Mouse (Mus musculus) brown adipose tissue, adult 24 weeks (tissue): Measurements from ENCODE around the gene Gm20388. TPM values are rescaled to one million over a fixed set of nuclear protein-coding genes. Genes with fewer than 3 reads are reported as not detected.
"Not testable (repeated sequence)": the region's sequence is repeated elsewhere in the genome, so short reads cannot be mapped to it uniquely, and the experiment has no call there.

Source experiments
- H3K27ac ChIP-seq: fragments of 200-500 bp; replicated peaks from 2 replicates; pipeline ENCODE4 v1.5.1; 2012; ENCODE audit warnings: low read depth, mild to moderate bottlenecking, low read length
- H3K4me1 ChIP-seq: fragments of 200-500 bp; 2 replicates; pipeline ENCODE4 v1.6.1; 2012; ENCODE audit warnings: low read length, mixed read lengths; ENCODE audit not compliant: control insufficient read depth, insufficient read depth, insufficient read length
- H3K4me3 ChIP-seq: fragments of 200-500 bp; 2 replicates; pipeline ENCODE4 v1.5.1; 2012; ENCODE audit warnings: low read depth, mild to moderate bottlenecking, low read length, moderate library complexity; ENCODE audit not compliant: insufficient read depth
- polyA plus RNA-seq: library from polyadenylated mRNA; stranded (reverse); fragments of >200 nt; gene quantifications from 2 replicates; pipeline ENCODE4 v1.2.4, GENCODE M21; 2012; ENCODE audit not compliant: missing spikeins, insufficient read depth, insufficient read length

The Gm20388 gene
- polyA plus RNA-seq, 1 experiment: 44.7 TPM

GRCm38 (mm10) chr8:121593293-121593692 lies 1682.7 kb downstream of the Gm20388 start:
- Histone ChIP-seq H3K4me3 (no peak overlapping the region), H3K27ac (no peak overlapping the region), H3K4me1 (peaks cover 15% of the 10 kb centered on the region)

- Histone ChIP-seq H3K27ac (peak overlapping the region; percentile 44), H3K4me3 (no peak overlapping the region), H3K4me1 (peaks cover 15% of the 10 kb centered on the region)
Measured at GRCm38 (mm10) chr8:121593983-121594382, 1683.3 kb downstream of the Gm20388 start.

DNA sequence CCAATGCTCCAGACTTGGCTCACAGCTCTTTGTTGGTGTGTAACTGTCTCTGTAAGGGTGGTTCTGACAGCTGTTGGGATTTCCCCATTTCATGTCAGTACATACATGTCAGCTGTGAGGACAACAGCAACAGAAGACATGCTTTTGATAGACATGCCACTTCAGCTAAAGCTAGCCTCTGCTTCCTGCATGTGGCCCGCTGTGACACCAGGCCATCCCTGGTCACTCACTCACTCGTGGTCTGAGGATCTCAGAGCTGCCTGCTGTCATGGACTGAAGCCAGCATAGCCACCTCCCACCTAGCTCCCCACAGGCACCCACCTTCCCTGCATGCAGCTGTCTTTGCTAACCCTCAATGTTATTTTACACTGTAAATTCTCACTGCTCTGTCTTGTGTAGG lies 1686.9 kb downstream of the Gm20388 start:
- H3K4me3 ChIP-seq, H3K4me1 ChIP-seq, H3K27ac ChIP-seq: not testable (repeated sequence)

GRCm38 (mm10) chr8:121598190-121598589 lies 1687.5 kb downstream of the Gm20388 start:
- H3K4me1 ChIP-seq: no peaks in the 10 kb centered on the region
- no peak overlapping the region for H3K27ac ChIP-seq
- no peak overlapping the region for H3K4me3 ChIP-seq

GRCm38 (mm10) chr8:121598892-121599291 lies 1688.3 kb downstream of the Gm20388 start:
- H3K27ac ChIP-seq: no peak overlapping the region
- no peak overlapping the region for H3K4me3 ChIP-seq
- H3K4me1 ChIP-seq: no peaks in the 10 kb centered on the region

DNA sequence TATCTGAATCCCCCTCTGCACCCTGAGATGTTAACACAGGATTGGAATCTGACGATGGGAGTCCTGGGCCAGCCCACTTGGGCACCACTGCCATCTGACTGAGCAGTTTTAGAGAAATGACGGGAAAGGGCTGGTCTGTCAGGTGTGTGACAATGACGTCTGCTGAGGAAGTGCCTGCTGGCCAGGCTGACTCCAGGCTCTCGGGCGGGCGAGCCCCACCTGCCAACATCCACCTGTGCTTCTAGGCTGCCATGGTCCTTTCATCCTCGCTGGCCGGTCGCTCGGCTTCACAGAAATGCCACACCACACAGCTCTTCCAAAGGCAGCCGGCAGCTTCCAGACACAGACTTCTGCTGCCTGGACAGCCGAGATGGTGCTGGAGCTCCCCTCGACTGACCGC lies 1689.2 kb downstream of the Gm20388 start:
- Histone ChIP-seq H3K4me3 (no peak overlapping the region), H3K4me1 (no peaks in the 10 kb centered on the region), H3K27ac (no peak overlapping the region)

GRCm38 (mm10) chr8:121602411-121602810 lies 1691.8 kb downstream of the Gm20388 start:
- Histone ChIP-seq H3K4me1 (no peaks in the 10 kb centered on the region), H3K4me3 (no peak overlapping the region), H3K27ac (no peak overlapping the region)

GRCm38 (mm10) chr8:121602860-121603259 lies 1692.2 kb downstream of the Gm20388 start:
- Histone ChIP-seq H3K4me3 (no peak overlapping the region), H3K4me1 (no peaks in the 10 kb centered on the region), H3K27ac (no peak overlapping the region)

- H3K4me3 ChIP-seq: no peak overlapping the region
- H3K4me1 ChIP-seq: no peaks in the 10 kb centered on the region
- no peak overlapping the region for H3K27ac ChIP-seq
Measured at GRCm38 (mm10) chr8:121603801-121604200, 1693.2 kb downstream of the Gm20388 start.

DNA sequence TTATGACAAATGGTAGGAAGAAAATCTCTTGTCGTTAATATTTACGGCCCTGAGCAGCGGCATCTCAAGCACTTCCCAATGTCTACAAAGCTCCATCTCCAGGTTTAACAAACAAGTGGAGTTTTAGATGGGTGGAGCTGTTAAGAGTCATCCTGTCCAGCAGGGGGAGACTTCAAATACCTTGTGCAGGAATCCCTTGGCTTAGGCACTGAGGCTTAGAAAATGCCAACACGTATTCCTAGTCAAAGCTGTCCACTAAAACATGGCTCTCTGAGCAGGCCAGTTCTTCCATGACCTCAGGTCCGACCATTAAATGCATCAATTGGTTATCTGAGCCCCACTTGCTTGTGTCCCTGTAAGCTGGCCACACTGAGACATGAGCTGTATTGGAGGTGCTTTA lies 1697.0 kb downstream of the Gm20388 start:
- Histone ChIP-seq H3K27ac (no peak overlapping the region), H3K4me3 (no peak overlapping the region), H3K4me1 (no peaks in the 10 kb centered on the region)

GRCm38 (mm10) chr8:121609251-121609650 lies 1698.6 kb downstream of the Gm20388 start:
- Histone ChIP-seq H3K4me3 (no peak overlapping the region), H3K27ac (no peak overlapping the region), H3K4me1 (peaks cover 9% of the 10 kb centered on the region)

- Histone ChIP-seq H3K4me3 (no peak overlapping the region), H3K27ac (no peak overlapping the region), H3K4me1 (peaks cover 9% of the 10 kb centered on the region)
Measured at GRCm38 (mm10) chr8:121609916-121610315, 1699.3 kb downstream of the Gm20388 start.

GRCm38 (mm10) chr8:121613419-121613818 lies 1702.8 kb downstream of the Gm20388 start:
- H3K4me1 ChIP-seq: peaks cover 29% of the 10 kb centered on the region
- no peak overlapping the region for H3K27ac ChIP-seq
- H3K4me3 ChIP-seq: no peak overlapping the region

GRCm38 (mm10) chr8:121619401-121619995 lies 1708.9 kb downstream of the Gm20388 start:
- peak overlapping the region; percentile 95 for H3K27ac ChIP-seq
- H3K4me1 ChIP-seq: peaks cover 46% of the 10 kb centered on the region
- no peak overlapping the region for H3K4me3 ChIP-seq

DNA sequence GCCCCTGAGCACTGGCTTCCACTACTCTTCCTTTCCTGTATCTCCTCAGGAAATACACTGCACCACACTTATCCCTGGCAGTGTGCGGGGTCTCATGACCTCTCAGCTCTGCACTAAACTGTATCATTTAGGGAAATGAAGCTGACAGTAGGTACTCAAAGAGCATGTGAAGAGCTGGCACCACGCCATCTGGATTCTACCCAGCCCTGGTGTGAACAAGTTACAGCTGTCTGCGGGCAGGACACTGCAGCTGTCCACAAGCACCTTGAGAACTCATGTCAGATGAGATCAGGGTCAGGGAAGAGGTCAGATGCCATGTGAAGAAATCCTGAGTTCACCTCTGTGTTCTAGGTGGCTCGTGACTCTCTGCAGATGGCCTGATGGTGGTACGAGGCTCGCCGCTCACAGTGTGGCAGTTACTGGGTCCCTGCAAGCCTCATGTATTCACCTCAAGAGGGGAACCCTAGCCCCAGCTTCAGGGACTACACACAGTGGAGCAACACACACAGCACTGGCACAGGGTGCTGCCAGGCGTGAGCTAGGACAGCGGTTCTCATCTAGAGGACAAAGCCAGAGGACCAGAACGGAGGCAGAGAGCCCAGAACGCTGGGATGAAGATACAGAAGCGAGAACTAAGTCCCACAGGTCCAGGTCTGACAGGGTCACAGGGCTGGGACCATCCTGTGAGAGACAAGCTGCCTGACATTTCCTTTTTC lies 1710.3 kb downstream of the Gm20388 start:
- peak overlapping the region; percentile 55 for H3K27ac ChIP-seq
- no peak overlapping the region for H3K4me3 ChIP-seq
- peaks cover 43% of the 10 kb centered on the region for H3K4me1 ChIP-seq

- H3K4me3 ChIP-seq: no peak overlapping the region
- H3K4me1 ChIP-seq: peaks cover 41% of the 10 kb centered on the region
- H3K27ac ChIP-seq: peak overlapping the region; percentile 6; the same call in 1 of the 2 replicates
Measured at GRCm38 (mm10) chr8:121621879-121622278, 1711.2 kb downstream of the Gm20388 start.
